Mouse (Mus musculus) liver, postnatal 0 days (tissue): ENCODE data around the gene Cutc. TPM values are rescaled to one million over a fixed set of nuclear protein-coding genes. Genes with fewer than 3 reads are reported as not detected.
A peak's percentile ranks its signal among the peaks of the same experiment; 100 is the strongest.

Experiments used
- ATAC-seq: fragments of 200-750 bp; cut with Nextera tagmentation; 2 replicates; pipeline ENCODE4 v1.8.0; 2017; ENCODE audit warnings: mild to moderate bottlenecking, moderate library complexity
- DNase-seq: peaks from one replicate; pipeline ENCODE4 v3.0.0-alpha.2; 2016
- H3K27ac ChIP-seq: fragments of 300-500 bp; sonication (generic); 2 replicates; pipeline ENCODE4 v1.5.1; 2014; ENCODE audit warnings: antibody characterized with exemption, moderate library complexity, mild to moderate bottlenecking, low read depth
- H3K27me3 ChIP-seq: fragments of 300-500 bp; sonication (generic); 2 replicates; pipeline ENCODE4 v1.6.1; 2014; ENCODE audit warnings: low read length, control low read depth, mixed read lengths; ENCODE audit not compliant: insufficient read depth
- H3K36me3 ChIP-seq: fragments of 300-500 bp; sonication (generic); replicated peaks from 2 replicates; pipeline ENCODE4 v1.6.1; 2014; ENCODE audit warnings: mild to moderate bottlenecking, control low read depth, low read length, moderate library complexity, mixed read lengths; ENCODE audit not compliant: insufficient read depth
- H3K4me1 ChIP-seq: fragments of 300-500 bp; sonication (generic); 2 replicates; pipeline ENCODE4 v1.6.1; 2014; ENCODE audit warnings: antibody characterized with exemption, mild to moderate bottlenecking, control low read depth; ENCODE audit not compliant: insufficient read depth
- H3K4me2 ChIP-seq: fragments of 300-500 bp; sonication (generic); 2 replicates; pipeline ENCODE4 v1.6.1; 2014; ENCODE audit warnings: low read depth, mild to moderate bottlenecking, low read length, moderate library complexity, mixed read lengths
- H3K4me3 ChIP-seq: fragments of 300-500 bp; sonication (generic); 2 replicates; pipeline ENCODE4 v1.5.1; 2014; ENCODE audit warnings: low read depth, low read length
- H3K9ac ChIP-seq: fragments of 300-500 bp; sonication (generic); replicated peaks from 2 replicates; pipeline ENCODE4 v1.6.1; 2014; ENCODE audit warnings: mild to moderate bottlenecking, moderate library complexity
- H3K9me3 ChIP-seq: fragments of 300-500 bp; sonication (generic); 2 replicates; pipeline ENCODE4 v1.6.1; 2016; ENCODE audit warnings: mild to moderate bottlenecking, control low read depth, low read length, mixed read lengths
- CTCF ChIP-seq: sonication (generic); IDR thresholded peaks from 2 replicates; pipeline ENCODE4 v1.5.1; 2016; ENCODE audit warnings: antibody characterized with exemption, low read depth
- EP300 ChIP-seq: IDR thresholded peaks from 2 replicates; pipeline ENCODE4 v1.6.1; 2016; ENCODE audit warnings: antibody characterized with exemption, low read depth, mild to moderate bottlenecking
- WGBS: fragments of 180-500 bp; shearing (Covaris S2); extraction: QIAGEN DNeasy Blood & Tissue Kit; methylation state at CpG from one replicate; pipeline ENCODE4 v1.1.7; 2014; ENCODE audit not compliant: insufficient replicate concordance; 5-methylcytosine and 5-hydroxymethylcytosine counted together
- polyA plus RNA-seq: library from polyadenylated mRNA; unstranded; fragments of >200 nt; fragmentation: Nextera tagmentation; extraction: Ambion mirVana; gene quantifications from 2 replicates; pipeline ENCODE4 v1.2.1, GENCODE M21; 2015

Cutc gene
- polyA plus RNA-seq, 1 experiment from 2014 or later = 17.6 TPM

DNA sequence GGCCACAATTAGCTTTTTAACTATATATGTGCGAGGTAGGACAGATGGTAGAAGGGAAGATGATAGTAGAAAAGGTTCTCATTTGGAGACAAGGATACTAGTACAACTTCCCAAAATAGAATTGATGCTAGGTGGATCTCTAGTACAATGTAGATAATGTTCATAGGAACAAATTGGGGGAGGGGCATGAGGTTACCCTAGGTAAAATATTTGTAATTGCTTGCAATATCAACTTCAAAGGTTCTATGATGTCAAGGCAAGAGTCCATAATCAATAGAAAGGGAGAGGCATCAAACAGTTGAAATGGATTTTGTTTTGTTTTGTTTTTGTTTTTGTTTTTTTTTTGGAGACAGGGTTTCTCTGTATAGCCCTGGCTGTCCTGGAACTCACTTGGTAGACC lies 41.2 kb downstream of the Cutc start:
- H3K4me3 ChIP-seq = no peak overlapping the region
- DNase-seq (no peak), ATAC-seq (no peak)
- no peak overlapping the region; the same call in 1 of the 2 replicates for H3K27ac ChIP-seq
- no peak overlapping the region for H3K4me2 ChIP-seq
- H3K4me1 ChIP-seq = peaks cover 8% of the 10 kb centered on the region; the same call in 1 of the 2 replicates
- no peak for TF ChIP-seq EP300
- no peak for TF ChIP-seq CTCF
- H3K27me3 ChIP-seq = no peaks in the 10 kb centered on the region
- H3K9ac ChIP-seq = no peak overlapping the region
- H3K36me3 ChIP-seq = peaks cover 5% of the 10 kb centered on the region; the same call in 1 of the 2 replicates
- 81% methylated on average over 1 of the region's 1 CpGs for WGBS
- no peaks in the 10 kb centered on the region for H3K9me3 ChIP-seq

DNA sequence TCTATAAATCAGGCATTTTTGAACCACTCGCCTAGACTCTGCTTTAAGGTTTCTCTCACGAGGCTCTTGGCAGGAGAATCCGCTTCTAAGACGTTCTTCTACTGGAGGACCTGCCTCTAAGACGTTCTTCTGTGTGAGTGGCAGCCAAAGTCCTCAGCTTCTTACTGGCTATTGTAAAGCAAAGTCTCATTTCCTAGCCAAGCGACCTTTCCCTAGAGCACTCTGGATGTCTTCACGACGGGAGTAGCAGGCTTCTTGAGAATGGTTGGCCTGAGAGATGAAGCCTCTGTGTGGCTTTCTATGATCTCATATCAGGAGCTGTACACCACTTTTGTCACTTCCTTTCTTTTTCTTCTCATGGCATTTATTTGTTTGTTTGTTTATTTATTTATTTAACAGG lies 42.7 kb downstream of the Cutc start:
- ATAC-seq = no peak
- Histone ChIP-seq H3K9ac (no peak overlapping the region), H3K4me3 (no peak overlapping the region), H3K4me2 (no peak overlapping the region), H3K4me1 (peaks cover 8% of the 10 kb centered on the region; the same call in 1 of the 2 replicates), H3K27me3 (no peaks in the 10 kb centered on the region), H3K9me3 (no peaks in the 10 kb centered on the region), H3K36me3 (no peaks in the 10 kb centered on the region), H3K27ac (0 out of 2 replicates have a peak overlapping the region, but pooled peaks have one; percentile 53)
- TF ChIP-seq CTCF (no peak), EP300 (no peak)
- no peak for DNase-seq
- WGBS = 74% methylated on average over 8 of the region's 8 CpGs

DNA sequence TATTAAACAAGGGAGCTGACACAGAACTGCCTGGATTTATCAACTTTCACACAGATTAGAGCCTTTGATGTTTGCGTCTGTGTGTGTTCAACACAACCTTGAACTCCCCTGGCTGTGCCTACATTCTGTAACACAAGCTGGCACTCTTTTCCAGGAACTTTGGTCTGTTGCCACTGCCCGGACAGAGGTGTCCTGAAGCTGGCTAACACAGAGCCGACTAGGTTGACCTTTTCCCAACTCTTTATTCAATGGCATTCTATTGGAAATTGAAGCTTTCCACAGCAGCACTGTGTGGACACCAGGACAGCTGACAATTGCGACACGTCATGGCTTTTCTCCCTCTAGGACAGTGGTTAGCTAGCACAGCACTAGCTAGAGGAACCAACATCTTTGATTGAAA lies 44.4 kb downstream of the Cutc start:
- Histone ChIP-seq H3K27ac (peak overlapping the region; percentile 84), H3K4me3 (no peak overlapping the region), H3K4me1 (peaks cover 8% of the 10 kb centered on the region; the same call in 1 of the 2 replicates), H3K36me3 (0 out of 2 replicates have a peak, but pooled peaks cover 6% of the 10 kb centered on the region), H3K4me2 (no peak overlapping the region), H3K9me3 (no peaks in the 10 kb centered on the region), H3K9ac (no peak overlapping the region), H3K27me3 (no peaks in the 10 kb centered on the region)
- peak; percentile 69 for DNase-seq
- peak; percentile 86 for ATAC-seq
- TF ChIP-seq CTCF = no peak
- TF ChIP-seq EP300 = peak; percentile 87
- WGBS = 40% methylated on average over 5 of the region's 5 CpGs

DNA sequence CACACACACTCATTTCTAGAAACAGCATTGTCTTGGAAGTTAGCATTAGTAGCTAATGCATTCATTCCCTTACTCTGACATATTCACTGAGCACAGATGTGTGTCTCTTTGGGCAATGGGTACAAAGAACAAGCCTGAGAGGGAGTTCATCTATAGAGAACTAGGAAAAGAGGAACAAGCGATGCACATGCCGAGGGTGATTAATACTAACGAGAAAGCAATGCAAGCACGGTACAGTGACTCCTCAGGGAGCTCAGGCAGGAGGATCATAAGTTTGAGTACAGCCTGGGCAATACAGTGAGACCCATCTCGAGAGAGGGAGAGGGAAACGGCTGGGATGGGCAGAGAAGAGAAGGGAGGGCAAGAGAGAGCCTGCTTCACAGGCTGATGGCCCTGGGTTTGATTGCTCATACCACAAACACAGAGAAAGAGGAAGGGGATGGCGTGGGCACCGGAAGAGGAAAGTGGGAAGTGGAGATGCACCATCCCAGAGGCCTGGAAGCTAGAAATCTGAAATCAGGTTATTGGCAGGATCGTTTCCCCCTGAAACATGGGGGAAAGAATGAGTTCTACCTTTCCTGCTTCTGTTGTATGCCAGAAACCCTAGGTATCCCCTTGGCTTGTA lies 48.7 kb downstream of the Cutc start:
- Histone ChIP-seq H3K9me3 (no peaks in the 10 kb centered on the region), H3K27me3 (no peaks in the 10 kb centered on the region), H3K36me3 (peaks cover 13% of the 10 kb centered on the region), H3K9ac (no peak overlapping the region), H3K4me2 (no peak overlapping the region), H3K27ac (no peak overlapping the region), H3K4me3 (no peak overlapping the region), H3K4me1 (peaks cover 8% of the 10 kb centered on the region; the same call in 1 of the 2 replicates)
- no peak for TF ChIP-seq EP300
- no peak for TF ChIP-seq CTCF
- no peak for DNase-seq
- 36% methylated on average over 9 of the region's 9 CpGs for WGBS
- no peak for ATAC-seq

DNA sequence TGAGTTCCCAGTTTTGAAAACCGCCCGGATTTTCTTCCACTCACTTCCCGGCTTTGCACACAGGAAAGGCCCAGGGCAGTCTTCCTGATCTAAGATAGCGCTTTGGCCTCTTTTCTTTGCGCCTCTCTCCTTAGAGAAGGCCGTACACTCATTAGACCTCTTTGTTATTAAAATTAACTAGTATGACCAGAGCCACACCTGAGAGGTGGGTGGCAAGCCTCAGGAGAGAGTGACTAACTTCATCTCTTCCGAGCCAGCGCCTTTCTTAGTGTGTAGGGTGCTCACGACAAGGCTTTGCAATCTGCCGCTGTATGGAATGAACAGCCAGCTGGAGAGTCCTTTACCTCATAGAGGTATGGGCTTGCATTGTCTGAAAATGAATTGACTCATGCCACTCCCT lies 51.1 kb downstream of the Cutc start:
- Histone ChIP-seq H3K4me1 (no peaks in the 10 kb centered on the region), H3K27ac (no peak overlapping the region; the same call in 1 of the 2 replicates), H3K4me3 (no peak overlapping the region), H3K27me3 (no peaks in the 10 kb centered on the region), H3K9ac (no peak overlapping the region), H3K9me3 (no peaks in the 10 kb centered on the region), H3K4me2 (no peak overlapping the region), H3K36me3 (peaks cover 13% of the 10 kb centered on the region)
- TF ChIP-seq CTCF = no peak
- no peak for TF ChIP-seq EP300
- WGBS = 84% methylated on average over 10 of the region's 10 CpGs
- ATAC-seq (no peak), DNase-seq (no peak)

DNA sequence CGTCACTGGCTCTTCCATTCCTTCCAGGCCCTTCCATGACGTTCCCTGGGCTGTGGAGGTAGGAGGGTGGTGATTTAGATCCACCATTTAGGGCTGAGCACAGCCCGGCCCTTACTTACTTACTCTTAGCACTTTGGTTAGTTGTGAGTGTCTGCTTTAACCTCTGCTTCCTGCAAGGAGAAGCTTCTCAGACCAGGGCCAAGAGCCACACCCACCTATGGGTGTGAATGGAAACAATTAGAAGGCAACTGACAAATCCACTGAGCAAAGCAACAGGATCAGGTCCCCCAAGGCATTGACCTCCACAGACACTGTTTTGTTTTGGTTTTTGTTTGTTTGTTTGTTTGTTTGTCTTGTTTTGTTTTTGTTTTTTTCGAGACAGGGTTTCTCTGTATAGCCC lies 56.5 kb downstream of the Cutc start:
- Histone ChIP-seq H3K4me2 (no peak overlapping the region), H3K9ac (no peak overlapping the region), H3K4me3 (no peak overlapping the region), H3K27ac (peak overlapping the region; percentile 34; the same call in 1 of the 2 replicates), H3K4me1 (peaks cover 18% of the 10 kb centered on the region), H3K36me3 (peaks cover 9% of the 10 kb centered on the region; the same call in 1 of the 2 replicates), H3K9me3 (no peaks in the 10 kb centered on the region), H3K27me3 (no peaks in the 10 kb centered on the region)
- DNase-seq (no peak), ATAC-seq (no peak)
- WGBS = 44% methylated on average over 4 of the region's 4 CpGs
- TF ChIP-seq CTCF (no peak), EP300 (no peak)
